Mouse (Mus musculus) right cerebral cortex, adult 18-20 months (tissue): ENCODE measurements at regions not wholly inside any gene's neighbourhood (a gene's known extent, or its start where the extent isn't known, plus 50 kb on each side); places are given as distances from the start of the nearest gene placed in this dataset.
"Not testable (repeated sequence)": the region's sequence is repeated elsewhere in the genome, so short reads cannot be mapped to it uniquely, and the experiment has no call there.

Source experiments
- DNase-seq: peaks from one replicate; pipeline ENCODE4 v3.0.0; 2022; ENCODE audit warnings: mixed read lengths

GRCm38 (mm10) chr15:89730320-89730719, 111.3 kb downstream of the Syt10 start:
- peak; percentile 13 for DNase-seq

GRCm38 (mm10) chr15:89724356-89724755, 117.3 kb downstream of the Syt10 start:
- DNase-seq: no peak

- no peak for DNase-seq
Observed at GRCm38 (mm10) chr15:89697221-89697620, 105.5 kb upstream of the Rabl2 start.

DNA sequence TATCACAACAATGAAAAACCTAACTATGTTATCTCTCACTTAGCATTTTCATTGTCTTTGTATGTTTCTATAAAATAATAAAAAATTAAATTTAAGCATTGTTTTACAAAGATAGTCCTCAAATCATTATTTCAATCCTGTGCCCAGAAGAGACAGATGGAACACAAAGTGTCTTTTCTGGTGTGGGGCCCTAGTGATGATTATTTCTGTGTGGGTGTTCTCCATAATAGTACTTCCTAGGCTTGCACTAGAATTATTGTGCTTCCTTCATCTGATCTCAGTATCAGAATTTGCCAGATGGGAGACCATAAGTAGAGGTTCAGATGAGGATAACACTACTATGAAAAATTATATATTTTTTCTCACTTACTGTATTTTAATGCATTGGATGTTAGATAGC, 84.6 kb upstream of the Rabl2 start:
- no peak for DNase-seq

DNA sequence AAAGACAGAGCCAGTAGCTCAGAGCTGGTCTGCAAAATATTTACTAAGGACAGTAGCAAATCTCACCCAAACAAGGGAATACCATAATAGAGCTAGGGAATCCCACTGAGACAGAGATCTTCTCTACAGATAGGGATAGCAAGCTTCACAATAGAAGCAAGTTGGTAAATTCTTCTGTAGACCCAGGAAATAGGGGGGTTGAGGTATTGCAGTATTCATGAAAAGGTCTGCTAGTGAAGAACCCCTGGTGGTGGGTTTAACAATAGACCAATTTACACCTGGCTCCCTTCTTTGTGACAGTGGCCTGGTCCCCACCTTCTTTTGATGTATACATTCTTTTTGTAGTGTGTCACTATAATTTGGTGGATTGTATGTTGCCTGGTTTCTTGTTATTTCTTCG, 64.8 kb upstream of the Rabl2 start:
- not testable (repeated sequence) for DNase-seq
